Mouse (Mus musculus): ENCODE measurements at regions not wholly inside any gene's neighbourhood (a gene's known extent, or its start where the extent isn't known, plus 50 kb on each side); places are given as distances from the start of the nearest gene placed in this dataset.

DNA sequence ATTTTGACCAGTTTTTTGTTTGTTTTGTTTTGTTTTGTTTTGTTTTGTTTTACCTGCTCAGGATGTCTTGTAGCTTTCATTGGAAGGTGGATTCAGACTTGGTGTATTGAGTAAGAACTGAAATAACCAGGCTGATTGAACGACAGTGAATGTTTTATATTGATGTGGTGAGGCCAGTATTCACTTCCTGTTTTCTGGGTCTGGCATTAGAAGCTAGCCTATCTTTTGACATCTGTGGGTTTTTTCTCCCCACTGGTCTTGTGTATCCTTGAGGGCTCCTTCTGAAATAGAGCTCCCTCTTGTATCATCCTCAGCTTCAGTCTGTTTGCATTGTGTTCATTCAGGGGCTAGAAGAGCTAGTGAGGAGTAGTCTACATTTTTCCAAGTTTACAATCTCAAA is 175.5 kb downstream of the 1700129C05Rik start:
- no peak for ATAC-seq

DNA sequence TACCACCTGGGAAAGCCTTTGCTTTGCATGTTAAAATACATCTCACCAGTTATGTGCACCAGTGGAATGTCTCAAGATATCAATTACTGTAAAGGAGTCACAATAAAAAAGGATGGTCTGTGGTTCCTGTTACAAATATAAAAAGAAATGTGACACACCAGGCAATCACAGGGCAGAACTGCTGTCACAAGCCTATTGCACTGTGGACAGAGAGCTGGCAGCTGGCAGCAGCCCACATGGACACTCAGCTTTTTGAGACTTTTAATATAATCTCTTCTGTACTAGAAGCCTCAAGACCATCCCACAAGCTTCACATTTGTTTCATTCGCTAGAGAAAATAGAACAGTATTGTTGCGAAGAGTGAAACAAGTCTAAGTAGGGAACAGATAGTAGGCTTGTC is 197.7 kb downstream of the 1700129C05Rik start:
- no peak for ATAC-seq

DNA sequence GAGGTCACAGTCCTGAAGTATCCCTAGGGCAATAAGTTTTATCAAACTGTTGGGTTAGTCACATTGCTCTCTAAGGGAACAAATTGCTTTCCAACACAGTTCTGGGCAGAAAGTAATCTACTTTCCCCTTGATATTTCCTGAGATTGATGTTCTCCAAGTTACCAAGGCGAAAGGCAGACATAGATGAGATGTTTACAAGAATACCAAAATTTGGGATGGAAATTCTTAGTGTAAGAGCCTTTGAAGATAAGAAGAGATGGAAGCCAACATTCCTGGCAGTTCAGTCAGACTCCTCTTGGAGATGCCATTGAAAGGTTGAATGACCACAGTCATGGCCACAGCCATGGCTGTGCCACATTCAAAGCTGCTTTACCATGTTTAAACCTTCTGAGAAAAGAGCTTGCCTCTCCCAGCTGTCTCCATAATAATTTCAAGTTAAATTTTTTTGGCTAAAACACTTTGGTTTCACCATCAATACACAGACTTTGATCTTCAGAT is 199.4 kb downstream of the 1700129C05Rik start:
- no peak for ATAC-seq

DNA sequence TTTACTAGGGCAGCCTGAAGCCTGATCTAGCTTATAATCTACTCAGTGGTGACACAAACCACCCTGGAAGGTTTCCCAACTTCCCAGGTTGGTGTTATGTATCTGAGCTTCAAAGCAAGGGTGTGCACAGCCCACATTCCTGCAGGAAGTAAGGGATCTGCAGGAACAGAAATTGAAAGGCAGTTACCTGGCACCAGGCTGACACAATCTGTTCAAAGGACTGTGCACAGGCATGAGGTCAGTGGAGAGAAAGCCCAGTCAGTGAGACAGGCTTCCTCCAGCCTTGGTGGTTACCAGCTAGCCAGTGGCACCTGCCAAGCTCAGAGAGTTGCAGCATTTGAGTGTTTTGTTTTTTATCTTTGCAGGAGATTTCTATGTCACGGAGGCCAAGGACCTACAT is 203.6 kb downstream of the 1700129C05Rik start:
- no peak for ATAC-seq

DNA sequence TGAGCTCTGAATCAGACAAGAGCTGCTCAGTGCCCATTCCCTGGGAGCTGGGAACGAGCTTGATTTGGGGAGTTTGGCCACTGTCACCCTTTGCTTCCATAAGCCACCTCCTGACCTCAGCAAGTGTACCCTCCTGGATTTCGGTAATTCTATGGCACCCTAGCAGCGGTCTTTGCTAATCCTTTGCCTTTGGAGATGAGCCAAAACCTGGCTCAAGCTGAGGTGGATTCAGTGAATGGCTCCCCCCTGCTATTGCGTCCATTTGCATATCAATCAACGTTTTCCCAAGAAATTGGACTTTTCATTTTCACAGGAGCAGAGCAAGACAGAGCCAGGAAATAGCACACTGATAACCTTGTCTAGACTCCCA is 204.1 kb downstream of the 1700129C05Rik start:
- no peak for ATAC-seq

DNA sequence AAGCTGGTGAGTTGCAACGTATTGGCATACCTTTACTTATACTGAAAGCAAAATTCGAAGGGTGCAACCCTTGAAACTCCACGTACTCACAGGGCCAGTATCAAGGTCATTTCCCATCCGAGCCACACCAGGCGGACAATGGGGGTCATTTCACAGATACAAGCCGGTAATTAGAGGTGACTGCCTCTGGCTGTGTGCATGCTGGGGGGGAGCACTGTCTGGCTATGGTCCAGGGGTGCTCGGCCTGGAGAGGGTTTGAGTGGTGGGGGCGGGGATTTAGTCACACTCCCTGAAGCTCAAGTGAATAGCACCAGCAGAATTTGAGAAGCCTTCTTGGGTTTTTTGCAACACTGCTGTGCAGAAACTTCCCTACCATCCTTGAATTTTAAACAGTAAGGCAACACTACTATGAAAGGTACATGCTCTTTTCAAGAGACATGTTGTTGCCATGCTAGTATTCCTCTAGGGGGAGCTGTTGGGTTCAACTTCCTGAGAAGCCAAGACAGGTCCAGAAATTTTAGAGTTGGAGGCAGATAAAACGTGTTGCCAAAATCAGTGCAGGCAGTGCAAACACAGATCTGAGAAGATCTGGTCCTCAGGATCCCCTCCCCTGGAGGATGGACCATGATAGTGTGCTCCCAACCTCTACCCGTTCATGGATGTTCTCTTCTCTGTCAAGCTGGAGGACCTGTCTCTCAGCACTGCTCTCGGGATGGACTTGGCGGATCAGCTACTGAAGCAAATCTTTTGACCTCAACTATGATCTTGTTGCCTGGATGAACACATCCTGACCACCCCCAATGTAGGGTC is 204.7 kb downstream of the 1700129C05Rik start:
- no peak for ATAC-seq

DNA sequence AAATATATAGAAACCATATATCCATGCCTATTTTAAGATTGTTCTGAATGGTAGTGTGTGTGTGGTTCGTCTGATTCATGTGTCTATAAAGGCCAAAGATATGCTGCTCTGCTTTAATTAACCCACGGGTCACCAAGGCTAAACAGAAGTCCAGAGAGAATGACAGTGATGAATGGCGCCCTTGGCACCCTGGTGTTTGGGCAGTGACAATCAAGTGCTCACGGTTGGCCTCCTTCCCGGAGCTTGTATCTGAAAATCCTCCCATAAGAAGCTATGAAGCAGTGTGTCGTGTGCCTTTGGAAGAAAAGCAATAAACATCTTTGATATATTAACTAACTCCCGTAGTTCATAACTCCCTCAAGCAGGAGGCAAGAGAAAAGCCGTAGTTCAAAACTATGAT is 205.4 kb downstream of the 1700129C05Rik start:
- ATAC-seq, result no peak

DNA sequence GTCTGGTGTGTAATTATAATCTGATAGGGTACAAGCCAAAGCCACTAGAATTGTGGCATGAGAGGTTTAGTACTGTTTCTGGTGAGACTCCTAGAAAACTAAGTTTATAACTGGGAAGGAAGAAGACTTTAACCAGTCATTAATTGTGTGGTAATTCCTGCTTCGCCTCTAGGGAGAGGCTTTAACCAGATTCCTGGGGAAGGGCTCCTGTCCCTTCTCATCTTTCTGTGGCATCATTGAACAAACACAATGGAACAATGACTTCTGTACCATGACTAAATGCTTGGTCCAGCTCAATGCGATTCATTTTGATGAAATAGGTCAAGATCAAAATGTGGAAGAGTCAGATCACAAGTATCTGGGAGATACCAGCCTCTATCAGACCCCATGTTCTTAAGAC is 206.6 kb downstream of the 1700129C05Rik start:
- no peak for ATAC-seq

DNA sequence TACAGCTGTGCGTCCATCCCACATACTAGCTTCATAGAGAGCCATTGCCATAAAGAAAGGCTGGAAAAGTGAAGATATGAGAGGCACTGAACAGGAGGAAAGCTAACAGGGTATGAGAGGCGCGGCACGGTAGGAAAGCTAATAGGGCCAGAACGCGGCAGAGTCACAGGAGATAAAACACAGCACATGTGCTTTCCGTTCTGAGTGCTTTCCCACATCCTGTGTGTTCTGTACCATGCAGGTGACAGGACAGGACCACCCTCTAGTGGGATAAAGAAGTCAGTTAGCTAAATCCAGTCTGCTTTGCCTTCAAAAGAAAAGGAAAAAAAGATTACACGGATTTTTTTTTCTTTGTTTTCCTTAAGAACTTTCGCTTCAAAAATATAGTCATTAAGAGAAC is 224.8 kb downstream of the 1700129C05Rik start:
- no peak for ATAC-seq

DNA sequence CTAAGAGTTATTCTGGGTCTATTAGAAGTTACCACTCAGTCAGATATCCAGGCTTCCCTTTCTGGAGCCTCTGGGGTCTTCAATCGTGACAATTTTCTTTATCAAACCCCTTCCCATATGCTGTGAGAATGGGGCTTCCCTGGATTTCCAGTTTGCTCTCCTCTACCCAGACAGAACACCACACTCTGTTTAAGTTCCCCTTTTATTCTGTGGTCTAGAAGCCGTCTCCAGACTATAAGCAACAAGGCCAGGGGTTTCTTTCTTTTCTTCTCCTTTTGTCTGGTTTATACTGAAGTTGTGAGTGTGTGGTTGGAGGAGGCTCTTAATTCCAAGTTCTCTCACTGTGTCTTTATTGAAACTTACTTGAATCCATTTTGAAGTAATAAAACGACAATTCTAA is 225.5 kb downstream of the 1700129C05Rik start:
- no peak for ATAC-seq

DNA sequence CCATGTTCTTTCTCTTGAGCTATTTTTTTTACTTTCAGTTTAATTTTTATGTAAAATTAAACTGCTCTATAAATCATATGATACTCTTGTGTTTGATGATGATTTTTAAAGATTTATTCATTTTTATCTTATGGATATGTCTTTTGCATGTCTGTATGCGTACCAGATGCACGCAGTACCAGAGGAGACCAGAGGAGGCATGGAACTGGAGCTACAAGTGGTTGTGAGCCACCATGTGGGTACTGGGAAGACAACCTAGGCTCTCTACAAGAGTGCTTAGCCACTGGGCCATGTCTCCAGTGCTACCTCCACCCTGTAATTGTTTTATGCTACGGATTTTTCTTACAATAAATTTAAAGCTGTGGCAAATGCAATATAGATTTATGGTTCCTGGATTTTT is 227.8 kb downstream of the 1700129C05Rik start:
- no peak for ATAC-seq

DNA sequence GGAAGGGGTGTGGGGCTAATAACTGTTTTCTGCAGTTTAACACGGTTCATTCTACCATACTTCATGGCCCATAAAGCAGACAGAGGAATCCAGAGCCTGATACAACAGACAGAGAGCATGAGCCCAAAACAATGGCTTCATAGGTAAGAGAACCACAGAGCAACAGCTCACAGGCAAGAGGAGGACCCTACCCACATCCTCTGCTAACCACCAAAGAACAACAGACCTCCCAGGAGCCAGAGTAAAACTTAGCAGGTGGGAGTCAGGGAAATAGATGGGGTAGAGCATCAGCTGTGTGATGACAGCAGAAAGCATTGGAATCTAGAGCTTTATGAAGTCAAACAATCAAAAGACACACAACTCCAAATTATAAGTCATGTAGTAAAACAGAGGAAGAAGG is 231.8 kb downstream of the 1700129C05Rik start:
- no peak for ATAC-seq

DNA sequence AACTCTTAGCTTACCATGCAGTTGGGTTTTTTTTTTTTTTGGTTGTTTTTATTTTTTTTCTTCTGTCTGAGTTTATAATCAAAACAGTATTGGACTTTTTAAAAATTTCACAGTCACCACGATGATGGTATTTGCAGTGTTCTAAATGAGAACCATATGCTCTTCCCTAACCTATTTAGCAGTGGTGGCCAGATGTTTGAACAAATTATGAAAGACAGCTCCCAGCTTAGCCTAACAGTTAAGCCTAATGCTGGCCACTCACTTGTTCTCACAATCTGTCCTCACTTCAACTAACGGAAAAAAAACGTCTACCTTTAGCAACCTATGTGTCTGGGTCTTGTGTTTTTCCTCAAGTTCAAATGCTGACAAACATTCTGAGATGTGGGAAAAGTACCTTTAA is 234.8 kb downstream of the 1700129C05Rik start:
- no peak for ATAC-seq

DNA sequence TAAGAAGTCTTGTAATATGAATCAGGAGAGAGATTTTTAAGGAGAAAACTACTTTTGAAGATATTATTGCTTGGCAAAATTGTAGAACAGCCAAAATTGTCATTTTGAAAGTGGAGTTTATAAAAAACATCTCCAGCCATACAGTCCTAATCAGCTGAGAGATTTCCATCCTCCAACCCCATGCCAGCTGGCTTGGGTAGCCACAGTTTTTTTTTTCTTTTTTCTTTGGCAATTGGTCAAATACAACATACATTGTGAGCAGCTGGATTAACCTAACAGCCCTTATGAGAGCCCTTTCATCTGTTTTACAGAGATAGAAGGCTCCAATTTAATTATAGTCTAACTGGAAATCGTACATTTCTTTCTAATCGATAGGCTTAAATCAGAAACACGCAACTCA is 235.3 kb downstream of the 1700129C05Rik start:
- no peak for ATAC-seq

DNA sequence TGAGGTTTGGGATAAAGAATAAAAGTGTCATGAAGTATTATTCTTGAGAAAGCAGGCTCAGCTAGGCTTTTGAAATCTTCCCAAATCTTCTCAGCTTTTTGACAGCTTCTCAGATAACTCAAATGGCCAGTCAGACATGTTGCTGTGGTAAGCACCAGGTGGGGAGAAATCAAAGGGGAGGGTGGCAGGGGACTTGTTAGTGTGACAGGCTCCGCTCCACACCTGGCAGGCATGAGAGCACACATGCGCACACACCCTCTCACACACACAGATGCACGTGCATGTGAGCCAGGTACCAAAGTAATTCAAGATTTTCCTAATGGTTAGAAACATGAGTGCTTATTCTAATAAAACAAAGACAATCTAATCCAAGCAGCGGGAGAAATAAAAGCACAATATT is 236.1 kb downstream of the 1700129C05Rik start:
- no peak for ATAC-seq

DNA sequence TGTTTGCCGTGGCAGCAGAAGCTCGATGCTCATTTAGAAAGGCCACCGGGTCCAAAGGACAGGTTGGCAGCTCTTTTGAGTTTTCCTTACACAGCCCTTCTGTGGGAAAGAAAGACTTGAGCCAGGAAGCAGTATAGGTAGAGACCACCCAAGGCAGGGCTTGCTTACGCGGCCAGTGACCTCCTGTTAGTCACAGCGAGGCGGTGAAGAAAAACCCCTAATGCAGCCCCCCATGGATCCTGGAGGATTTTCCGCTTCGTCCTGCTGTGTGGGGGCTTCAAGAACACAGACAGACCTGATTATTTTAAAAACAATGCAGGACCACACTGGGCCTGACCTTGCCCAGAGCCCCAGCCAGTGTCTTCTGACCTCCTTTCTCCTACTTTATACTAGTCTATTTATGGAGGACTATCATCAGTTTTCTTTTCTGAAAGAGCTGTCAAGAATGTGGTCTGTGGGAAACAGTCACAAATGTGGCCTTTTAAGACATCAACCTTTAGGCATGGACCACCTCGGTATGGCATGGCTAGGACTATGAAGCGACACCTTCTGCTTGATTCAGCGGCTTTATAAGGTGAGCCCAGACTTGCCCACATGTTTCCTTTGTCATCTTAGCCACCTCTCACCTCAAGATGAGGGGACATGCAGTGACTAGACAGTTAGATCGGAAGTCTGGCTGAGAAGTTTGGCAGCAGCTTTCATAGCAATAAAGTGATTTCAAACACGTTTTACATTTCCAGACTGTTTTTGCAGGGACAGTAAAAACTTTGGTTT is 274.3 kb downstream of the 1700129C05Rik start:
- ATAC-seq, result no peak

DNA sequence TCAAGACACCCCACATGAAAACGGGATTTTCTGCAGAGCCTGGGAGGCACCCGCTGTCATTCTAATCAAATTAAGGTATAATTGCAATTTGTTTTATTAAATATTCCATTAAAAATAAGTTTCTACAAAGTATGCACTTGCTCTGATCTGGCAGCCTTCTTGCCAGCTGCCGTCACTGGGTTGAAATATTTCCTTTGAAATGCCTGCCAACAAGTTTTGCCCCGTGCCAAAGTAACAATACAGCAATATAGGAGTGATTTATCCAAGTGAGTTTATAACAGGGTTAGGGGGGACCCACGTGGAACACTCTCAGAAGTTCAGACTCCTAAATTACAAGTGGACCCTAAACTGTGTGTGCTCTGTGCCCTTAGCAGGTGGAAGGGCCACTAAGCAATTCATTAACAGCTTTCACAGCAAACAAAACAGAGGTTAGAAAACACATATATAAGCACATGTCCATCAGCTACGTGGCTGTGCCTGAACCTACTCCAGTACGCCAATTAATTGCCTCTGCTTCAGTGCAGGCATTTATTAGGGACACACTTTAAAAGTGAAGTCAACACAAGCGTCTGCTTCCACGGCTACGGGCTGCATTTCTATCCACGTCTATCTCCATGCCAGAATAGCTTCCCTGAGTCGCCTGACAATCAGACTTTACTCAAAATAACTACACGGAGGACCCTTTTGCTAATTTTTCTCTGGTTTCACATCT is 275.1 kb downstream of the 1700129C05Rik start:
- no peak for ATAC-seq

DNA sequence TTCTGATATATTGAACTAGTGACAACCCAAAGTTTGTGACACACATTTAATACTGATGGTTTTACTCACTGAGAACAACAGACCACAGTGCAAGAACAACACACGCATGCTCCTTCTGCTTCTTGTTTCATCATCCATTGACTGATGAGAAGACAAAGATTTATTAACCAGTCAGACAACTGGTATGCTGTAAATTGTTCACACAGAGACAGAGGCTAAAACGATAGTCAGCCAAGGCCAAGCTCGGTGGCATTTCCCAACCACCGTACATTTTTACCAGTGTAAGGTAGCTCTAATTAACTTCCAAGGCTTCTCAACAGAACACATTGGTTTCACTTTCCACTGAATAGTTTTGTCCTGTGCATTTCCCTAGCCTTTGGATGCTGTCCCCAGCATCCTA is 287.8 kb downstream of the 1700129C05Rik start:
- ATAC-seq, result no peak

DNA sequence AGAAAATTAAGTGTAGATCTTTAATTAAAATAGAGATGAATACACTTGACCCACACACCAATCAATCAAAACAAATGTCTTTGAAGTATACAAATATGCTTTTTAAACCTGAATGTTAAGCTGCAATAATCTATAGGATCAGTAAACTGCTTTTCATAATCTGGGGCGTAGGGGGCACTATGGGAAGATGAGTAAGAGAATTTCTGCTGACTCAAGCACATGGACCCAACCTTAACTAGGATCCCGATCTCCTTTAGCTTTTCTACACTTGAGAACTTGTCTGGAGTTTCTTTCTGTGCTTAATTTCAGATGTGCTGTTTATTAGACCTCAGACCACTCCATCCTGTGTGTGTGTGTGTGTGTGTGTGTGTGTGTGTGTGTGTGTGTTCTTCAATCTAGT is 298.1 kb downstream of the 1700129C05Rik start:
- ATAC-seq, result no peak

DNA sequence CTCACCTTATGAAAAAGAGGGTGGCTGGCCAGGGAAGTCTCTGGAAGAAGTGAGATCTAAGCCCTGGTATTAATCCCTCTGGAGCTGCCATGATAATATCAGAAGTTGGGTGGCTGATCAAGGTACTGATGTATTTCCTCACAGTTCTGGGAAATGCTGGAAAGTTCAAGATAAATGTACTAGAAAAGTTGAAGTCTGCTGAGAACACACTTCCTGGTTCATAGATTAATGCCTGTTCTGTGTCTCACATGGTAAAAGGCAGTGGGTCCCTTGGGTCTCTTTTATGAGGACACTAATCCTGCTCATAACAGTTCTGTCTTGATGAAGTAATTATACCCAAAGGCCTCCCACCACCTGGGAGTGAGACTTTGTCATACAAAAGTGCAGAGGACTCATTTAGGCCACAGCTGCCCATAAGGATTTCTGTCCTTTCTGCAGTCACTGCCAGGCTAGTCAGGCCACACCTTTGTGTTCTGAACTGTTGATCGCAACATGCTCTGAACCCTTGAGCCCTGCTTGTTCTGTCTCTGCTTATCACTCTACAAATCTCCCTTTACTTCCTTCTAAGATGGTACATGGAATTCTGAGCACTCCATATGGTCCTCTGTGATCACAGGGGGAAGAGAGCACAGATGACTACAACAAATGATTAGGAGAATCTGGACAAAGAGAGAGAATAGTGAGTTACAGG is 300.4 kb downstream of the 1700129C05Rik start:
- ATAC-seq, result no peak

DNA sequence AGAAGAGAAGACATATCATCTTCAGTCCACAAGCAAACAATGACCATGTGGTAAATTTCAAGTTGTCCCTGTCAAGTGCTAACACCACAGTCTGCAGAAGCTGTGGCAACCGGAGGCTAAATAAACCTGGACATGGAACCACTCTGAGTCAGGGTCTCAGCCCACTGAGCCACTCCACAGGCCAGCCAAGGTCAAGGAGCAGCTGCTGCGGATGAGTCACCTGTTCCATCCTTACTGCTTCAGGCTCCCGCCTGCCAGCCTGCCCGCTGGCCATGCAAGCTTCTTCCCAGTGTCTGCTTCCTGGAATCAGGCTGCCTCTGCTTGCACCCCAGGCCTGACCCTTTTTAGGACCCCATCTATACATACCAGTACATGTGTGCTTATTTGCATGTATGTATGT is 319.8 kb downstream of the 1700129C05Rik start:
- ATAC-seq, result no peak

DNA sequence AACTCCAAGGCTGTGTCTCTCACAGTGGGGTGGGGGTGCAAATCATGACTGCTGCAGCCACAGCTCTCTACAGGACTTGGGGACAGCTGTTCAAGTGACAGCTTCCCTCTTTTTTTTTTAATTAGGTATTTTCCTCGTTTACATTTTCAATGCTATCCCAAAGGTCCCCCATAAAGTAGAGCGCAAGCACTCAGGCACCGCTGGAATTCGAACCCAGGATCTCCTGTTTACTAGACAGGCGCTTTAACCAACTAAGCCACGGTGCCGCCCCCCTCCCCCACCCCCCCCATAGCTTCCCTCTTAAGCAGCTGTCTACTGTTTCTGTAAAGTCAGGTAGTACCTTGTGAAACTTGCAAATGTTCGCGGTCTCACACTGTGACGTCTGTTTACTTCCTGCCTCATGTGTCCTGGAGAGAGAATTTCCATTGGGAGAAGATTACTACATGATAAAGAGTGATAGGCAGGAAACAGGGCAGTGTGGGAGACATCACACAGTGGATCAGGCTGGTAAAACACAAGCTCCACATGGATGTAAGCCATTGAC is 324.7 kb downstream of the 1700129C05Rik start:
- no peak for ATAC-seq

DNA sequence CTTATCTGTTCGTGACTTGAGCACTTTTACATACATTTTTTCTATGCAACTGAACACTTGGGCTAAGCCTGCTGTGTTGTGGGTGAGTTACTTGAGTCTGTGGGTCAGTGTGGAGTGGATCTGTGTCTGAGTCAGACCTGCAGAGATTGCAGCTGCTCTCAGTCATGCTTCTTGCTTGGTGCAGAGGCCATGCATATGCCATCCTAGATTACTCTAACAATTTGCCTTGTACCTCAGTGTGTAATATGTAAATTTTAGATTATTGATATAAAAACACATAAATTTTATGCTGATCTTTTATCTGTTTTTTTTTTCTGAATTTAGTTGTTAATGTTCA is 326.2 kb downstream of the 1700129C05Rik start:
- ATAC-seq, result no peak
